Comparison of ENCODE assay signal across 30 mouse cellular contexts in genomic region chr19:44567763-44568162, GRCm38 (mm10). TPM values are rescaled to one million over a fixed set of nuclear protein-coding genes. Genes with fewer than 3 reads are reported as not detected.
A peak's percentile ranks its signal among the peaks of the same experiment; 100 is the strongest.
DNase-seq lines count a peak whose midpoint lies in the region; ATAC-seq lines count a peak whose summit lies in the region.
"Had no signal": no experiment of that assay in that cellular context is flagged by ENCODE, and none has a peak within 500 bp of the region (broad histone marks: within the 10 kb centered on the region; RNA-seq: fewer than 3 reads in every experiment).

No protein-coding gene starts in this region.

- DNase-seq in kidney, adult 9 months = peak; percentile 40
- DNase-seq in lung, adult 18-20 months = peak; percentile 62
- no peak for DNase-seq in lung, postnatal 10 days
- peak; percentile 46 for DNase-seq in lung, postnatal 25 days (ENCODE audit: low spot score)
- DNase-seq in lung, postnatal 36 days = peak; percentile 47
- DNase-seq: adrenal gland, adult 2 months; adrenal gland, postnatal 14 days; cerebellum, adult 11 months; cerebellum, adult 2 months; cerebellum, adult 9-11 months; cerebellum, postnatal 25 days; forebrain, postnatal 0 days; gastrocnemius, postnatal 25 days; heart, adult 18-20 months; heart, postnatal 10 days; heart, postnatal 36 days had no signal

- H3K27me3 ChIP-seq in kidney, embryonic 15.5 days = no peaks in the 10 kb centered on the region
- H3K27me3 ChIP-seq: embryonic facial prominence, embryonic 12.5 days; embryonic facial prominence, embryonic 15.5 days; heart, embryonic 12.5 days; heart, embryonic 15.5 days; hindbrain, embryonic 13.5 days had no signal

- no peak overlapping the region for H3K4me3 ChIP-seq in kidney, embryonic 15.5 days (replicated peaks)
- H3K4me3 ChIP-seq: embryonic facial prominence, embryonic 12.5 days; embryonic facial prominence, embryonic 15.5 days; heart, embryonic 12.5 days; heart, embryonic 15.5 days; hindbrain, embryonic 10.5 days; hindbrain, embryonic 13.5 days had no signal

- H3K9me3 ChIP-seq in kidney, embryonic 15.5 days (replicated peaks) = no peaks in the 10 kb centered on the region
- H3K9me3 ChIP-seq: embryonic facial prominence, embryonic 12.5 days; embryonic facial prominence, embryonic 15.5 days; heart, embryonic 12.5 days; heart, embryonic 15.5 days; hindbrain, embryonic 10.5 days; hindbrain, embryonic 13.5 days had no signal

- WGBS in kidney, embryonic 15.5 days = 84% methylated on average over 3 of the region's 3 CpGs

- no peak overlapping the region for H3K9ac ChIP-seq in kidney, embryonic 15.5 days
- H3K9ac ChIP-seq: embryonic facial prominence, embryonic 12.5 days; embryonic facial prominence, embryonic 15.5 days; forebrain, postnatal 0 days; heart, embryonic 12.5 days; heart, embryonic 15.5 days; hindbrain, embryonic 13.5 days had no signal

- H3K4me2 ChIP-seq in kidney, embryonic 15.5 days = no peak overlapping the region
- H3K4me2 ChIP-seq: embryonic facial prominence, embryonic 12.5 days; embryonic facial prominence, embryonic 15.5 days; heart, embryonic 12.5 days; heart, embryonic 15.5 days; hindbrain, embryonic 13.5 days had no signal

- ATAC-seq in kidney, embryonic 15.5 days (replicated peaks; ENCODE audit: low FRiP score) = no peak
- ATAC-seq: CD4-positive, CD25-positive, alpha-beta regulatory T cell, adult 4 months; forebrain, embryonic 14.5 days; forebrain, postnatal 0 days; hindbrain, embryonic 16.5 days had no signal

- peaks cover 16% of the 10 kb centered on the region for H3K4me1 ChIP-seq in kidney, embryonic 15.5 days

- H3K36me3 ChIP-seq in kidney, embryonic 15.5 days = peaks cover 86% of the 10 kb centered on the region

- no peak overlapping the region for H3K27ac ChIP-seq in kidney, embryonic 15.5 days
- H3K27ac ChIP-seq: embryonic facial prominence, embryonic 12.5 days; embryonic facial prominence, embryonic 15.5 days; heart, embryonic 15.5 days; hindbrain, embryonic 10.5 days; hindbrain, embryonic 13.5 days had no signal

RNA-seq across cellular contexts. Expression of gene Hif1an, which starts 5.1 kb away (rescaled TPM):
- 32.4 and 32.5 TPM in 2 replicates for polyA plus RNA-seq in kidney, embryonic 15.5 days (2015; fragmentation: Nextera tagmentation; extraction: Ambion mirVana)

RNA-seq across cellular contexts. Expression of gene Ndufb8, which starts 12.5 kb away (rescaled TPM):
- 599 and 609 TPM in 2 replicates for polyA plus RNA-seq in kidney, embryonic 15.5 days (2015; fragmentation: Nextera tagmentation; extraction: Ambion mirVana)

RNA-seq across cellular contexts. Expression of gene Gm20538, which starts 15.1 kb away (rescaled TPM):
- polyA plus RNA-seq in kidney, embryonic 15.5 days (2015; fragmentation: Nextera tagmentation; extraction: Ambion mirVana) = not detected in 2 replicates
- polyA plus RNA-seq: adrenal gland, adult 2 months; C2C12; CD4-positive, CD25-positive, alpha-beta regulatory T cell, adult 4 months; cerebellum, adult 2 months; embryonic facial prominence, embryonic 12.5 days; forebrain, embryonic 11.5 days; forebrain, embryonic 14.5 days; forebrain, postnatal 0 days; frontal cortex, adult 2 months; gonadal fat pad, adult 2 months; heart, embryonic 12.5 days; heart, embryonic 15.5 days; hindbrain, embryonic 10.5 days; hindbrain, embryonic 13.5 days; hindbrain, embryonic 16.5 days had no signal

RNA-seq across cellular contexts. Expression of gene Sec31b, which starts 22.1 kb away (rescaled TPM):
- 1.1 and 1.3 TPM in 2 replicates for polyA plus RNA-seq in kidney, embryonic 15.5 days (2015; fragmentation: Nextera tagmentation; extraction: Ambion mirVana)
